Mouse (Mus musculus): ENCODE data around the gene Kdm2b.
"Not testable (repeated sequence)": the region's sequence is repeated elsewhere in the genome, so short reads cannot be mapped to it uniquely, and the experiment has no call there.

DNA sequence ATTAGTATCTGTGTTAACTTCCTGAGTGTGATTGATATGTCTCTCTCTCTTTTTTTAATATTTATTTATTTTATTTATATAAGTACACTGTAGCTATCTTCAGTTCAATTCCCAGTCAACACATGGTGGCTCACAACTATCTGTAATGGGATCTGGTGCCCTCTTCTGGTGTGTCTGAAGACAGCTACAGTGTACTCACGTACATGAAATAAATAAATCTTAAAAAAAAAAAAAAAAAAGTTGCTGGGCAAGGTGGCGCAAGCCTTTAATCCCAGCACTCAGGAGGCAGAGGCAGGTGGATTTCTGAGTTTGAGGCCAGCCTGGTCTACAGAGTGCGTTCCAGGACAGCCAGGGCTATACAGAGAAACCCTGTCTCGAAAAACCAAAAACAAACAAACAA, 14.9 kb downstream of the Kdm2b start:
- not testable (repeated sequence) for TF ChIP-seq MAFK (IDR thresholded peaks at IDR 0.05; ENCODE audit: insufficient read depth, low read depth, low read length); CHD2 (IDR thresholded peaks at IDR 0.05; ENCODE audit: low read depth, low read length)
